Mouse (Mus musculus): Measurements from ENCODE around the gene Ins2.

GRCm38 (mm10) chr7:142668328-142668727, 74.9 kb downstream of the Ins2 start:
- no peak for TF ChIP-seq CTCF (IDR thresholded peaks at IDR 0.05; ENCODE audit: control insufficient read depth, insufficient read depth, insufficient replicate concordance, low read depth, low read length)
- TF ChIP-seq POLR2A (IDR thresholded peaks at IDR 0.05; ENCODE audit: control insufficient read depth, low read depth, low read length), result no peak
